Mouse (Mus musculus) olfactory bulb, adult 2 months (tissue): ENCODE results near the gene Sptlc2. TPM values are rescaled to one million over a fixed set of nuclear protein-coding genes. Genes with fewer than 3 reads are reported as not detected.
A peak's percentile ranks its signal among the peaks of the same experiment; 100 is the strongest.

Experiments used
- H3K27ac ChIP-seq: fragments of 200-500 bp; 2 replicates; pipeline ENCODE4 v1.5.1; 2012; ENCODE audit warnings: low read depth, low read length; ENCODE audit not compliant: insufficient read depth
- H3K4me1 ChIP-seq: fragments of 200-500 bp; 2 replicates; pipeline ENCODE4 v1.6.1; 2012; ENCODE audit warnings: low read length; ENCODE audit not compliant: control insufficient read depth, insufficient read depth
- H3K4me3 ChIP-seq: fragments of 200-500 bp; 2 replicates; pipeline ENCODE4 v1.5.1; 2012; ENCODE audit warnings: mild to moderate bottlenecking, low read depth, low read length, moderate library complexity; ENCODE audit not compliant: insufficient read depth
- CTCF ChIP-seq: fragments of 200-500 bp; IDR thresholded peaks from 2 replicates; pipeline ENCODE4 v1.5.1; 2012; ENCODE audit warnings: low read depth, mild to moderate bottlenecking, low read length, moderate library complexity; ENCODE audit not compliant: insufficient read depth
- POLR2A ChIP-seq: fragments of 200-500 bp; IDR thresholded peaks from 2 replicates; pipeline ENCODE4 v1.6.1; 2012; ENCODE audit warnings: mild to moderate bottlenecking, low read depth, low read length, moderate library complexity; ENCODE audit not compliant: insufficient read depth
- WGBS: fragments of 180-500 bp; shearing (Covaris S2); methylation state at CpG from one replicate; pipeline ENCODE4 v1.1.7; 2018; 5-methylcytosine and 5-hydroxymethylcytosine counted together
- polyA plus RNA-seq: library from polyadenylated mRNA; stranded (reverse); fragments of >200 nt; gene quantifications from 2 replicates; pipeline ENCODE4 v1.2.4, GENCODE M21; 2012; ENCODE audit warnings: low replicate concordance; ENCODE audit not compliant: missing spikeins, insufficient read depth, insufficient read length

The Sptlc2 gene
- polyA plus RNA-seq, 1 experiment, result not detected

GRCm38 (mm10) chr12:87399119-87399819 is 11.1 kb upstream of the Sptlc2 start:
- no peak overlapping the region for H3K4me3 ChIP-seq
- 92% methylated on average over 10 of the region's 10 CpGs for WGBS
- no peak for TF ChIP-seq POLR2A
- no peak for TF ChIP-seq CTCF
- no peak overlapping the region for H3K27ac ChIP-seq
- no peaks in the 10 kb centered on the region for H3K4me1 ChIP-seq

GRCm38 (mm10) chr12:87397811-87398417 is 9.8 kb upstream of the Sptlc2 start:
- no peak overlapping the region for H3K4me3 ChIP-seq
- TF ChIP-seq CTCF (no peak), POLR2A (no peak)
- no peak overlapping the region for H3K27ac ChIP-seq
- no peaks in the 10 kb centered on the region for H3K4me1 ChIP-seq
- 67% methylated on average over 4 of the region's 4 CpGs for WGBS

GRCm38 (mm10) chr12:87397126-87397525 is 9.0 kb upstream of the Sptlc2 start:
- H3K4me3 ChIP-seq, result no peak overlapping the region
- 93% methylated on average over 4 of the region's 4 CpGs for WGBS
- TF ChIP-seq POLR2A (no peak), CTCF (no peak)
- H3K27ac ChIP-seq, result no peak overlapping the region
- H3K4me1 ChIP-seq, result no peaks in the 10 kb centered on the region

GRCm38 (mm10) chr12:87394316-87394715 is 6.2 kb upstream of the Sptlc2 start:
- 93% methylated on average over 6 of the region's 6 CpGs for WGBS
- H3K4me1 ChIP-seq, result no peaks in the 10 kb centered on the region

GRCm38 (mm10) chr12:87393447-87394145 is 5.4 kb upstream of the Sptlc2 start:
- no peak for TF ChIP-seq POLR2A
- 88% methylated on average over 4 of the region's 4 CpGs for WGBS
- Histone ChIP-seq H3K4me1 (no peaks in the 10 kb centered on the region), H3K4me3 (no peak overlapping the region), H3K27ac (no peak overlapping the region)

More at GRCm38 (mm10) chr12:87394316-87394715, 6.2 kb upstream of the Sptlc2 start:
- Histone ChIP-seq H3K4me3 (no peak overlapping the region), H3K27ac (no peak overlapping the region)
- TF ChIP-seq CTCF (no peak), POLR2A (no peak)

GRCm38 (mm10) chr12:87391355-87391754 is 3.2 kb upstream of the Sptlc2 start:
- Histone ChIP-seq H3K4me3 (no peak overlapping the region), H3K4me1 (peaks cover 6% of the 10 kb centered on the region), H3K27ac (no peak overlapping the region)
- TF ChIP-seq CTCF (no peak), POLR2A (no peak)

GRCm38 (mm10) chr12:87389231-87389630 is 1.1 kb upstream of the Sptlc2 start:
- Histone ChIP-seq H3K4me1 (peaks cover 8% of the 10 kb centered on the region), H3K27ac (no peak overlapping the region), H3K4me3 (no peak overlapping the region)
- TF ChIP-seq CTCF (no peak), POLR2A (no peak)
- WGBS, result 29% methylated on average over 3 of the region's 3 CpGs

- TF ChIP-seq CTCF (no peak), POLR2A (no peak)
- Histone ChIP-seq H3K27ac (peak overlapping the region; percentile 18; the same call in 1 of the 2 replicates), H3K4me3 (peak overlapping the region; percentile 80), H3K4me1 (peaks cover 8% of the 10 kb centered on the region)
- under 1% methylated on average over 65 of the region's 65 CpGs for WGBS
Observed at GRCm38 (mm10) chr12:87387171-87388121, 709 bp downstream of the Sptlc2 start.
